Mouse (Mus musculus) stomach, postnatal 0 days (tissue): ENCODE data around the gene C1qtnf4.
"Not testable (repeated sequence)": the region's sequence is repeated elsewhere in the genome, so short reads cannot be mapped to it uniquely, and the experiment has no call there.

Experiments used
- CTCF ChIP-seq: IDR thresholded peaks from 2 replicates; pipeline ENCODE4 v1.5.1; 2016; ENCODE audit warnings: antibody characterized with exemption, low read depth, mild to moderate bottlenecking, moderate library complexity
- EP300 ChIP-seq: optimal IDR thresholded peaks from 2 replicates; pipeline ENCODE3; 2016; ENCODE audit warnings: antibody characterized with exemption

GRCm38 (mm10) chr2:90894299-90894677 is 8.6 kb downstream of the C1qtnf4 start:
- not testable (repeated sequence) for TF ChIP-seq CTCF, EP300
